Mouse (Mus musculus) spleen, adult 12 weeks (tissue): ENCODE data around the gene Prdm1.
A peak's percentile ranks its signal among the peaks of the same experiment; 100 is the strongest.

ENCODE experiments used
- DNase-seq: peaks from one replicate; pipeline ENCODE4 v3.0.0; 2022; ENCODE audit warnings: low spot score

Prdm1 gene

DNA sequence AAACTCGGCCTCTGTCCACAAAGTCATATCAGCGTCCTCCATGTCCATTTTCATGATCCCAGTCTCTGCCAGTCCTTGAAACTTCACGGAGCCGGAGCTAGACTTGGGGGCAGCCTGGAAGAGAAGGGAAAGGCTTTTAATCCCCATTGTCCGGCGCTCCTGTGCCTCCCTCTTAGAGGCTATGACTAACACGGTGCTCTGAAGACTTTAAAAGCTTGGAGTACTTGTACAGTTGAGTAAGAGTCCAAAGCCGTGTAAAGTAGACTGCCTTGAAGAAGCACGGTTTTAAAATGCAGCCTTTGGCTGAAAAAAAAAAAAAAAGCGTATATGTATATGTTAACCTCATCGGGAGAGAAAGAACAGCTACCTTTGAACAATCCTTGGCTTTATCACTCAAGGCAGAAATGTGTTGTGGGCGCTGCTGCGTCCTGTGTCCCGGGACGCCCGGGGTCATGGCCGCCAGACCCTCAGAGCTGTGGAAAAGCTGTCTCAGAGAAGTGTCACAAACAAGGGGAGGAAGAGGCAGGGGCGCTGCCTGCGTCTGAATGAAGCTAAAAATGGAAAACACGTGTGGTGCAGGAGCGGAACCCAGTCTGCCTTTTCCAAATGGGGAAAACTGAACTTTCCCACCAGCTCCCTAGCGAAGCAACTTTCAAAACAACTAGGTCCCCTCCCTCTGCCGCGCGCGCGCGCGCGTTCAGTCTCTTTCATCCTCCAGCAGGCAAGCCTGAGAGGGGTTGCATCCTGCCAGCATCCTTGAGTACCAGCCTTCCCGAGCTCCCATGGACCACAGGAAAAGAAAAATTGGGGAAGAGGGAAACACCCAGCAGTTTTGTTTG, 71.3 kb downstream of the Prdm1 start:
- no peak for DNase-seq

DNA sequence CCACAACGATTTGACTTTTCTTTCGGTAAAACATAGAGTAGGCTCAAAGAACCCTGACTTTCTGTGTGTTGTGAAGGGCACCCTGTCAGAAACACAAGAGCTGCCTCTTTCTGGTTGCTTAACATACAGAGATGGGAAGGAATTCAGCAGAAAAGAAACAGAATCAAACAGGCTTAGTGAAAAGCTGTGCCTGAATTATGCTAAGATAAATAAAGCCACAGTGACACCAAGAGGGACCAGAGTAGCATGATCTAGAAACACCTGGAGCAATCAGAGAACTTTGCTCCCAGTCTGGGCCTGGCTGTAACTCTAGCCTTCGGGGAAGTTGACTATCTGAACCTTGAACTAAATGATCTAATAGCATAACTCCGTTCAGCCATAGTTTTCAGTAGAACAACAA, 73.5 kb downstream of the Prdm1 start:
- DNase-seq, result no peak

DNA sequence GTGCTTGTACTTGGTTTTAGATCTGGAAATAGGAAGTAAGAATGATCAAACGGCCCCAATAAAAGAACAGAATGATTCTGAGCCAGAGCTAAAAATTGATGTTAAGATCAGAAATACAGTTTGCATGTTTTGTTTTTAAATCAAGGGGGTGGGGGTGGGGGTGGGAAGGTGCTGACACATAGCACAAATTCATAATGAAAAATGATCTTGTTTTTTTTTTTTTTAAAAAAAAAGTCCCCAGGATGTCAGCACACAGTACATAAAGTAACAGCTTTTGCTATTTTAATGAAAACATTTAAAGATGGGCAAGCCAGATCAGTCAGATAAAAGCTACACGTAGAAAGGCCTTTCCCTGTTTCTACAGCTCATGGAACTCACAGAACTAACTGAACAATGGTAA, 74.2 kb downstream of the Prdm1 start:
- no peak for DNase-seq

DNA sequence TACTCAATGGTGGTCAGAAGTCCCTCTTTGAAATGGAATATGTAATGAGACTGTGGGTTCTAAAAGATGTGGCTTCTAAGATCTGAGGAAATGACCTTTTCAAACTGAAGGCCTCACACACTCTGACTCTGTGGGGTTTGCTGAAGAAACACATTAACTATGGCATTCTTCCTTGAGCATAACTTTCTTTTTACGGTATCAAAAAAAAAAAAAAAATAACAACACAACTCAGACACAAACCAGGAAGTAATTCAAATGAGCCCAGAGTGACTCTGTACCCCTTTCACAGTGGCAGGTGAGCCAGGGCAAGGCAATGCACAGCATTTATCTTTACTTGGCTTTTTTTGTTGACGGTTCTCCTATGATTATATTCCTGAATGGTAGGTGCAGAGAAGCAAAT, 77.5 kb downstream of the Prdm1 start:
- DNase-seq, result no peak

DNA sequence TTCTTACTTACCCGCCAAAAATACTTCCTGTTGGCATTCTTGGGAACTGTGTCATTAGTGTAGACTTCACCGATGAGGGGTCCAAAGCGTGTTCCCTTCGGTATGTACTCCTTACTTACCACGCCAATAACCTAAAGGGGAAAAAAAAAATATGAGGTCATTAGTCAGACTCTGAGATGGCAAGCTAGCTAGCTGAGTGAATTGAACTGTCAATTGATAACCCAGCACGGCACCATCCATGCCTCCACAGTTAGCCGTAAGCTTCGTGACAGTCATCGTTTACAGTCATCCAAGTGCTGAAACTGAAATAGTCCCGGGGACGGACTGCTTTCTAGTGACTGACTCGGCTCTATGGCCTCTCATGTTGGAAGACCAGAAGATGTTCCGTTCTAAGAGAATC, 78.2 kb downstream of the Prdm1 start:
- no peak for DNase-seq

DNA sequence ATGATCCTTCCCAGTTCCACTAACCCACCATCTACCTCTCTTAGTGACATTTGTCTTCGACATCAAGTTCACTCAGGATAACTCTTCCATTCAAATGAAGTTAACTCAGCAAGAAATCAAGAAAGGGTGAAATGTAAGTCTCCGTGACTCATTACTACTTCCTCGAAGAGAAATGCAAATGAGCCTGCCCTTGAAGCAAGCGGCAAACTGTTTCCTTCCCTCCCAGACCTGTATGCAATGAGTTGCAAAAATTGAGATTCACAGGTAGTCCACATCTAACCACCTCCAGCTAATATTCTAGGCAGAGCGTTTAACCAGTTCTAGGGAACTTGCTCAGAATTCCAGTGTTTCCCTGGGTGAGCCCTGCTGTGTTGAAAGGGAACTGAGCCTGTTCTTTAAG, 78.6 kb downstream of the Prdm1 start:
- DNase-seq, result no peak

DNA sequence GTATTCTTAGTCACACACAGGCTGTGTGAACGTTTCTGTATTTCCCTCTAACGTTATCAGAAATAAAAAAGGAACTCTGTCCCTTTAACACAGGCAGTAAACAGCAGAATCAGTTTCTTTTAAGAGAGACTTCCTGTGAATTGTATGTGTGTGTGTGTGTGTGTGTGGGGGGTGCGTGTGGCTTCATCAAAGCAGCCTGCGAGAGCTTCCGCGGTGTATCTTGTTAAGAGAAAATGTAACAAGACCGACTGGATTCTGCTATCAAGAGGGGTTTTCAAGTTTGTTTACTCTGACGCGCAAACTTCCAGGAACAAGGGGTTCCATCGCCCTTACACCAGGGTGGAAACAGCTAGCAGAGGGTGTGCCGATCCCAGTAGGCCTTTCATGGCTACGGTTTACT, 80.1 kb downstream of the Prdm1 start:
- DNase-seq, result peak; percentile 47

DNA sequence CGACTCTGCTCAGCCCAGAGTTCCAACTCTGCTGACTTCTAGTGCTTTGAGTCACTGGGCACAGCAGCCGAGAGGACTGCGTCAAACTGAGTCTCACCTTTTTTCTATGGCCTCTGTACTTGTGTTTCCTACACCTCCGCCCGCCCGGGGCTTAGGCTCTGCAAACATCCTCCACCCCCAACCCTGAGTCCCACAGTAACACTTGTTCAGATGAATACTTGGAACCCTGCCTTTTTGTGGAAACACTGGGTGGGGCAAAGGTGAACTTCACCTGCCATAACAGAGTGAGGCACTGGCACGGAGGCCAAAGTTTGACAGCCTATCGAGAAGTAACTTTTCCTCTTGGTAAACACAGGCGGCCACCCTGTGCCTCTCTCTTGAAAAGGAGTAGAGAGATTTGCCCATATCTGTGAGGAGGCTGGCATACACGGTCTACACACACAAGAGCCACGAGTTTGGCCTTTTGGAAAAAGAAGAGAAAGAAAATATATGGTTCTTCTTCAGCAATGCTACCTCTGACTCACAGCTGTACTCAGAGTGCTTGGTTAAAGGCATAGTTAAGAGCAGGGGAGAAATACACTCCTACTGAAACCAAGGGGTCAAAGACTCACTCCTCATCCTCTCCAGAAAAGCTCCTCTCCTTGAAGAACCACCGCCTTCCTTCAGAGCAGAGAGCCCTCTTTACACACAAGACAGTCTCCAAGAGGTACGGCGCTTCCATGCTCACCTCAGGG, 80.7 kb downstream of the Prdm1 start:
- no peak for DNase-seq

DNA sequence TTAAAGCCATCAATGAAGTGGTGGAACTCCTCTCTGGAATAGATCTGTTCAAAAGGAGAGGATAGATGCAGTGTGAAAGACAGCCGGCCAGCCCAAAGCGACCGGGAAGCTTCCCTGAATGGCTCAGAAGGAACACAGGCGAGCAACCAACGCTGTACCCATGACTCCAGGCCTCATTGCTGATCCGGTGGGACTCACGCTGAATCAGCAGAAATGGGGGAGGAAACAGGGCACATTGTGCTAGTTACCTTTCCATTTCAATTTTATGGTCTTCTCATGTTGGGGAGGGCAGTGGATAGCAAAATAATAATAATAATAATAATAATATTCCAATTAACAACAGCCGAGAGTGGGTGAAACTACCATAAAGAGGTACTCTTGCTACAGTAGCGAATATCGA, 81.3 kb downstream of the Prdm1 start:
- DNase-seq, result no peak

DNA sequence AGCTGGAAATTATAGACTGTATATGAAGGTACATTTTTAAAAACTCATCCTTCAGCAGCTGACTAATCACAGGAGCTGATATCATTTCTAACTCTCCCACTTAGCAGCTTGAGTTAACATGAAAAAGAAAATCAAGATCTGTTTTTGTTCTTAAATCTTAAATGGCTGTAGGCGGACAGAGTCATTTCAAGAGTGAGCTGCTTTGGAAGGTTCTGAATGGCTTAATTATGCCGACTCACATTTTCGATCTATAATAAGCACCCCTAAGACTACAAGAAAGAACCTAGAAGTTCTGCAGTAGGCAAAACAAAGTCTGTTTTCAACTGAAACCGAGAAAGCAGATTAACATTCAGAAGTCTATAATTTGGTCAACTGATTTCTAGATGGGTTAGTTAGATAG, 83.9 kb downstream of the Prdm1 start:
- DNase-seq, result no peak

DNA sequence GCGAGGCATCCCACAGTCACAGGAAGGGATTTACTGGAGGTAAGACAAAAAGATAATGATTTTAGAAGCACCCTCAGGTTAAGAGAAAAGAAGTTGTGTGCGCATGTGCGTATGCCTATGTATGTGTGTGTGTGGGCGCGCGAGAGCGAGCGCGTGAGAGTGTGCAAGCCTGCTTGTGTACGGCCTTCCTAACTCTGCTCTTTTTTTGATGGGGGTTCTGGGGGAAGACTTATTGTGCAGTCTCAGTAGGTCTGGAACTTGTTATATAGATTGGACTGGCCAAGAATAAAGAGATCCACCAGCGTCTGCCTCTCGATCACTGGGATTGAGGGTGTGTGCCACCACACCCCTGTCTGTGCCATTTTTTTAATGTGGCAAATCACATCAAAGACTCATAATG, 84.6 kb downstream of the Prdm1 start:
- no peak for DNase-seq

DNA sequence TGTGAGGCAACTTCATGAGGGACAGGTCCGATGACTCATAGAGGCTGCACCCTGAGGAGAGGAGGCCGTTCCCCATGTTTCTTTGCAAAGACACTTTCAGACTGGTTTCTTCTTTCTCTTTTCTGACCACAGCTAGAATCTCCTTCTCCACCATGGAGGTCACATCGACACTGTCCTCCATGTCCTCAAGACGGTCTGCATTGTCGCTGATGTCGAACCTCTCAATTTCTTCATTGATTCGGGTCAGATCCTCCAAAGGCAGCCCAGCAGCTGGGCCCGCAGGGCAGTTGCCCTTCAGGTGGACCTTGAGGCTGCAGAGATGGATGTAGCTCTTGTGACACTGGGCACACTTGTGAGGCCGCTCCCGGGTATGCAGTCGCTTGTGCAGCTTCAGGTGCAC, 88.6 kb downstream of the Prdm1 start:
- no peak for DNase-seq

DNA sequence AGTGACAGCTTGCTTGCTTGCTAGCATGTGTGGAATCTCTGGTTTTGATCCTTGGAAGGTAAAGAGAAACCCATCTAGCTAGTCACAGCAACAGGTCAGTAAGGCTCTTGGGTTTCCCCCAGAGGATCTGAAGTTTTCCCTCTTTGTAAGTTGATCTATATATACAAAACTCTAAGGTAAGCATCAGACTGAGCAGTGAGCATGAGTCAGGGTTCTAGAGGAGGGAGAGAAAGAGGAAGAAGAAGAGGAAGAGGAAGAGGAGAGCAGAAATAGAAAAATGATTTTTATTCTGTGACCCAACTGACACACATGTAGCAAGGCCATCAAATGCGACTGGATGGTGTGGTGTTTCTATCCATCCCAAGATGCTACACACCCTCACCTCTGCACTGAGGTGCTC, 90.7 kb downstream of the Prdm1 start:
- no peak for DNase-seq

DNA sequence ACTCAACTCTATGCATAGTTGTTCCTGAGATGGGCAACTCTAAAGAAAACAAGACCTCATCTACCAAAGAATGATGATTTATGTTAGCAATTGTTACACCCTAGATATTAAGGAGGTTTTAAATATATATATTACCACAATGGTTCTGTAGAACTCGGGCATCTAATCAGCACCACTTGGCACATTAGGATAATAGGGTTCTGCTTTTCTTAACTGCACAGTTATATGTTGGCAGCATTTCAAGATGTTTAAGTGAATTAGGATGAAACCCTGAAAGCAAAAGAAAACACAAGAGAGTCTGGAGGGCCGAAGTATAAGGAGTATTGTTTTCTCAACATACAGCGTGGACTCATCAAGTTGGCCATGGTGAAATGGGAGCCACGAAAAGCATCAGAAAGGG, 92.3 kb downstream of the Prdm1 start:
- no peak for DNase-seq

DNA sequence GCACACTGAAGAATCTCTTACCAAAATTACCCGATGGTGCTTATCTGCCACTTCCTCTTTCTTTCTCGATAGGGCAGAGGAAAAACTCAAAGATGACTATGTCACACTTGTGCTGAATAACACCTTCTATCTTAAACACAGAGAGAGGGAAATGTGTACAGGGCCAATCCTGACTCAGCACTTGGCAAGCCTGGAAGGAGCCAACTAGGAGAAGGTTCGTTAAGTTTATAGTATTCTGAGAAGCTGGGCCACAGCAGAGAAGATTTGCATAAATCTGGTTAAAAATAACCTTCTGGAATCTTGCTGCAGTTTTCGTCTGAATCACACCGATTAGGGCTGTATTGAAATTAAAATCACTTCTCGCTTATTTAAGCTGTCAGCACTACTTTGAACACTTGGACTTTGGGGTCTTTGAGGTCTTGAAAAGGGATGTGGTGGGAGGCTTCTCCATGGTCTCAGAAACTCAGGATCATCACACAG, 93.6 kb downstream of the Prdm1 start:
- no peak for DNase-seq

DNA sequence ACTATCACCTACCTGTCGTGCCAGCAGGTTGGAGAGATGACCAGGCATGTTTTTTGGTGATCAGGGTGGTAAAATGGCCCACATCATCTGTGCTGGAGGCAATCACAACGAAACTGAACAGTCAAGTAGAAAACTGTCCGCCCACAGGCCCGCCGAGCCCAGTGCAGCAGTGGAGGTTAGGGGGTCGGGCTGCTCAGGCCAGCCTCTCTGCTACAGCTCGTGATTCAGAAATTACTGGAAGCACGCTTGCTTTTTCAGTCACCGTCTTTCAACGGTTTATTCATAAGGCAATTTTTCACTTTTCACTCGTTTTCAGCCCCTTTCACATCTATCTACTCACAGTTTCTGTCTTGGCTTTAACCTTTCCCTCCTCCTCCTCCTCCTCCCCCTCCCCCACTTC, 96.1 kb downstream of the Prdm1 start:
- DNase-seq, result no peak

DNA sequence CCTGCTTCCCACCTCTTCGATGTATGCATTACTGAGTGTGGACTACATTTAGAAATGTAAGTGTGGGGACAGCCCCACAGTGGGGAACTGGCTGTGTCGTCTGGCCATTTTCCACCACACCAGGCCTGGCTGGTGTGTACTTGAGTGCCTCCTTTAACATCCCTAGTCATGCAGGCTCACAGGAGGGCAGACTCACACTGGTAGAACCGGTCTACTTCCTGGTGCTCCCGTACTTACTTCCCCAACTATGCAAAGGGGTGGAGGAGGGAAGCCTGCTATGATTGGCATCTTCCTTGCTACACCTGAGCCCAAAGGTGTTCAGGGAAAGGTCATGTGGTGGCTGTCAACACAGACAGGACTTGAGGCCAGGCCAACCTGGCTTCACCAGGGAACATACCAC, 96.6 kb downstream of the Prdm1 start:
- DNase-seq, result no peak

DNA sequence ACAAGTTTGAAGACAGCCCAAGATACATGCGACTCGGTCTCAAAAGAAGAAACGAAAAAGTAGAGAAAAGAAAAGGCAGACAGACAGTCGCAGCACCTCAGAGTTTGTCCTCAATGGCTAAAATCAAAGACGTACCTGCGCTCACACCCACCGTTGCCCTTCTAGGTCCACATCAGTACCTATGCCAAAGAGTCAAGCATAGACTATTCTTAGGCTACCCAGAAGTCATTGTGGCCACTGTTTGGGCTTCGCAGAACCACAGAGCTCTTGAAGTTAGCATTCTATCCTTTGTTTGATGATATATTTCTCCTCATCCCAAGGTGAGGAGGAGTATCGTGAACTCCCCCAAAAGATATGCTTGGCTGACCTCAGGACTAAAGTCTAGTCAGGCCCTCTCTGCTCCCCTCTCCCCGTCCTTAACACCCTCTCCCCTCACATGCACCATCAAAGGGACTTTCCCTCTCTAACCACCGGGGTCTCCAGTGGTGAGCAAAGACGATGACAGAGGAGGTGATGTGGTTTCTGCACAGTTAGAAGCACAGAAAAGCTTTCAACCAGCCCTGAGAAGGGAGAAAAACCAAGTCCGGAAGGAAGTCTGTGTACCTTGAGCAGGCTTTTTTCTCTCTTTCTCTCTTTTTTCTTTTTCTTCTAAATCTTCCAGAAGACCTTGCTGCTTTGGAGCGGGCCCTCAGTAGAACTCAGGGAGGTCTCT, 99.0 kb downstream of the Prdm1 start:
- DNase-seq, result no peak

DNA sequence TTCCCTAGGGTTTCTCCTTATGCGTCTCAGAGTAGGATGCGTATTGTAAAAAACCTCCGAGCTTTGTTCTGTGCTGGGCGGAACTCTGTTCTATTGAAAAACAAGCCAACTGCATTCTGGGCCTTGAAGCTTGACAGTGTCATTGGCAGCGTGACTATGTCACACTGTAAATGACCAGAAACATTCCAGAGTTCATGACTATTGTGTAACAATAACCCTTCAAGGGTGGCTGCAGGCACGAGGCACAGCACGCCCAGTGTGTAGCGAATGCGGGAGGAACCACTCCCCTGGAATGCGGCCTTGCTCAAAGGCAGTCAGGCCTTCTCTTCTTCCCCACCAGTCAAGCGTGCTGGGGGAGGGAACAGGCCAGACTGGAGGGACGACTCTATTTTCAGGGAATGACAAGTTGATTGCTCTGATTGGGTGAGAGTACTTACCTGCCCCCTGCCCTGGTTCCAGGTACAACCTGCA, 100.4 kb downstream of the Prdm1 start:
- DNase-seq, result no peak

DNA sequence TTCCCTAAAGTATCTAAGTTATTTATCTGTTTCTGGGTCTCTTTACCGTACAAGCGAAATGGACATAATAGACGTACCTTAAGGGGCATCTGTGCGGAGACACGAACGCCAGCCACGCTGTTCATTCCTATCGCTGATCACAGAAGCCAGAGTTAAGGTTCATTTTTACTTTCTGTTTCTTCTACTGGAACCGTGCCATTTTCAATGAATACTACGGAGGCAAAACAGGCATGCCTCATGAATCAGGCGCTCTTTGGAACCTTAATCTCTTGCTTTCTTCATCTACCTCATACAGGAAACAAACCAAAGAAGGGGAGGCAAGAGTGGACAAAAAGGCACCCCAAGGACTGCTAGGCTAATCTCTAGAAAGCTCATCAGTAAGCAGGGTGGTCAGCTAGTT, 100.9 kb downstream of the Prdm1 start:
- no peak for DNase-seq

DNA sequence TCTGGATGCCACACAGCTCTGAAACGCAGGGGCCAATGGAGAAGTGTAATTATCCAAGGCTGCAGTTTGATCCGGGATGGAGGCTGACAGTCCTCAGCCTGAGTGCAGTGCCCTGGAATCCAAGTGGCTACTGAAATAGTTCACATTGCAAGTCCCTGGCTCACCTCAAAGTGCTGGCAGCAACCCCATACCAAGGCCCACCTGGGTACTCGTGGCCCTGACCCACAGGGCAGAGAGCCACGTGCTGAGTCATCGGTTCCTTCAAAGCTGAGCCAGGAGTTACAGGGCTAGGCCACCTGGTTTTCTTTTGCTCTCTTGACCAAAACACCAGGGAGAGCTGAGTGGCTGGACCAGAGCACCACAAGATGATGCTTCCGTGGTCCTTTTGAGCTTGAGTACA, 103.3 kb downstream of the Prdm1 start:
- no peak for DNase-seq

DNA sequence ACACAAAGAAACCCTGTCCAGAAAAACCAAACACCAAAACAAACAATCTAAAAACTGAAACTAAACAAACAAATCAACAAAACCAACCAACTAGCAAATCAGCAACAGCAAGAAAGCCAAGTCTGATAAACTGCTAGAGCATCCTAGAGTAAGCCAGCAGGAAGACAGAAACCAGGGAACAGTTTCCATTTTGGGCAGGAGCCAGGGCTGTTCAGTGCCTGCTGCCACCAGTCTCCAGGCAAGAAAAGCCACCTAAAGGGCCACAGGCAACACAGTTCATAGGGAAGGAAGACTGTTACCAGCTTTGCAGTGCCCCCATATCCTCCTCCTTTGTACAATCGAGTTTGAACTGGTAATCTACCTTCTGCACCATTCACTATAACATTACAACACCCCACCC, 106.4 kb downstream of the Prdm1 start:
- DNase-seq, result no peak

DNA sequence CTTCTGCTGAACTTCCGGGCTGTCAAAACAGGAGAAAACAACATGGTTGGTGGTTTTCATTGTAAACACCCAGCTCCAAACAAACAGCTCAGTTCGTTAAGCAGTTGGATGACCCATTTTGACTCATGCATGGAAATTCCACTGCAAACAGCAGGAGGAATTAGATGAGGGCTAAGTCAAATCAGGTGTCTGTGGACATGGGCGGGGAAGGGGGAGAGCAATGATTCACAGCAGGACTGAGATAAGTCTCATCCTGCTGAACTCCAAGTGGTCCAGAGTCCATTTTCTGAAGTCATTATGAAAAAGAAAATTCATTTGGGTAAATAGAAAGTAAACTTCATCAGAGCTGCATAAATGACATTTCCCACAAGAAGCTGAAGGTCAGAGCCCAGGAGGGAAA, 108.1 kb downstream of the Prdm1 start:
- no peak for DNase-seq
